Mouse (Mus musculus) C2C12 (cell line): ENCODE measurements around the gene Hmga2.

Experiments
- CTCF ChIP-seq: IDR thresholded peaks from one replicate; pipeline ENCODE4 v1.5.1; 2011; ENCODE audit not compliant: control insufficient read depth, insufficient read depth, insufficient read length
- MAX ChIP-seq: IDR thresholded peaks from one replicate; pipeline ENCODE4 v1.6.1; 2011; ENCODE audit warnings: mild to moderate bottlenecking, control low read depth
- MYOG ChIP-seq: IDR thresholded peaks from one replicate; pipeline ENCODE4 v1.6.1; 2011; ENCODE audit not compliant: control insufficient read depth, insufficient read length; ENCODE audit errors: extremely low read depth

GRCm38 (mm10) chr10:120449661-120450284 is 26.5 kb downstream of the Hmga2 start:
- TF ChIP-seq MYOG (no peak), CTCF (no peak), MAX (no peak)
